Mouse (Mus musculus) CH12.LX (cell line): Measurements from ENCODE around the gene Olfr1368.

Source experiments
- CHD1 ChIP-seq: IDR thresholded peaks from 2 replicates; pipeline ENCODE4 v1.6.1; 2012; ENCODE audit warnings: low read depth, low read length, improper control_type of control experiment, inconsistent platforms
- CTCF ChIP-seq, 2 experiments: IDR thresholded peaks in 1 of 2; conservative IDR thresholded peaks in 1 of 2; 2 replicates each; pipeline ENCODE4 v1.5.1; 2011 to 2012; ENCODE audit warnings: low read depth in 2 of 2, low read length in 2 of 2, improper control_type of control experiment in 1 of 2, inconsistent platforms in 1 of 2, mild to moderate bottlenecking in 1 of 2, moderate library complexity in 1 of 2
- ELF1 ChIP-seq: IDR thresholded peaks from 2 replicates; pipeline ENCODE4 v1.6.1; 2014; ENCODE audit warnings: low read depth, mild to moderate bottlenecking, inconsistent platforms, low read length, improper control_type of control experiment
- EP300 ChIP-seq: IDR thresholded peaks from 2 replicates; pipeline ENCODE4 v1.6.1; 2011; ENCODE audit warnings: low read length, improper control_type of control experiment
- ETS1 ChIP-seq: conservative IDR thresholded peaks from 2 replicates; pipeline ENCODE4 v1.6.1; 2012; ENCODE audit warnings: low read depth, mild to moderate bottlenecking, inconsistent platforms, low read length, improper control_type of control experiment, moderate library complexity
- HCFC1 ChIP-seq: IDR thresholded peaks from 2 replicates; pipeline ENCODE4 v1.6.1; 2012; ENCODE audit warnings: low read depth, mild to moderate bottlenecking, inconsistent platforms, low read length, improper control_type of control experiment
- JUND ChIP-seq: conservative IDR thresholded peaks from 2 replicates; pipeline ENCODE4 v1.6.1; 2011; ENCODE audit warnings: low read depth, low read length, improper control_type of control experiment
- KAT2A ChIP-seq: IDR thresholded peaks from 2 replicates; pipeline ENCODE4 v1.6.1; 2012; ENCODE audit warnings: low read length, improper control_type of control experiment, inconsistent platforms; ENCODE audit not compliant: insufficient replicate concordance
- MAFK ChIP-seq: IDR thresholded peaks from 2 replicates; pipeline ENCODE4 v1.6.1; 2011; ENCODE audit warnings: low read length, improper control_type of control experiment; ENCODE audit not compliant: insufficient replicate concordance
- PAX5 ChIP-seq: IDR thresholded peaks from 2 replicates; pipeline ENCODE4 v1.6.1; 2012; ENCODE audit warnings: low read length, inconsistent platforms, mixed read lengths
- POLR2A ChIP-seq: IDR thresholded peaks from 2 replicates; pipeline ENCODE4 v1.6.1; 2011; ENCODE audit warnings: low read depth, mild to moderate bottlenecking, improper control_type of control experiment, low read length
- TCF12 ChIP-seq: IDR thresholded peaks from 2 replicates; pipeline ENCODE4 v1.6.1; 2014; ENCODE audit warnings: low read depth, mild to moderate bottlenecking, inconsistent platforms, low read length, improper control_type of control experiment
- UBTF ChIP-seq: IDR thresholded peaks from 2 replicates; pipeline ENCODE4 v1.6.1; 2012; ENCODE audit warnings: low read depth, mild to moderate bottlenecking, inconsistent platforms, low read length, improper control_type of control experiment, moderate library complexity
- USF2 ChIP-seq: conservative IDR thresholded peaks from 2 replicates; pipeline ENCODE4 v1.6.1; 2011; ENCODE audit warnings: low read depth, low read length, improper control_type of control experiment

- TF ChIP-seq POLR2A, result no peak
- TF ChIP-seq UBTF, result no peak
- TF ChIP-seq ETS1, result no peak
- TF ChIP-seq CTCF (conservative IDR thresholded peaks at IDR 0.05 in 1 of 2, IDR thresholded peaks at IDR 0.05 in 1 of 2; ENCODE audit: low read depth in 2 of 2, low read length in 2 of 2), result no peak
- no peak for TF ChIP-seq USF2
- TF ChIP-seq CHD1, result no peak
- no peak for TF ChIP-seq HCFC1
- no peak for TF ChIP-seq ELF1
- no peak for TF ChIP-seq JUND
- no peak for TF ChIP-seq EP300
- TF ChIP-seq MAFK, result no peak
- TF ChIP-seq KAT2A, result no peak
- no peak for TF ChIP-seq PAX5
- TF ChIP-seq TCF12, result no peak
These were observed 16.9 kb upstream of the Olfr1368 start for GRCm38 (mm10) chr13:21162591-21162990.
